Mouse (Mus musculus): Measurements from ENCODE around the gene Nrxn2. TPM values are rescaled to one million over a fixed set of nuclear protein-coding genes. Genes with fewer than 3 reads are reported as not detected.

The Nrxn2 gene
- polyA plus RNA-seq, 1 experiment from 2014 or later: 2.8 TPM

GRCm38 (mm10) chr19:6539592-6539991 is 121.1 kb downstream of the Nrxn2 start:
- WGBS: 84% methylated on average over 4 of the region's 4 CpGs
- ATAC-seq (ENCODE audit: insufficient number of reproducible peaks, insufficient read depth, low FRiP score, low TSS enrichment): no peak
- Histone ChIP-seq H3K27ac (no peak overlapping the region), H3K4me3 (no peak overlapping the region), H3K9me3 (0 out of 2 replicates have a peak, but pooled peaks cover under 1% of the 10 kb centered on the region), H3K4me2 (replicated peaks) (no peak overlapping the region), H3K9ac (no peak overlapping the region), H3K27me3 (peaks cover 4% of the 10 kb centered on the region; the same call in 1 of the 2 replicates), H3K4me1 (no peaks in the 10 kb centered on the region), H3K36me3 (no peaks in the 10 kb centered on the region)

- H3K36me3 ChIP-seq: no peaks in the 10 kb centered on the region
- 79% methylated on average over 6 of the region's 6 CpGs for WGBS
- ATAC-seq (ENCODE audit: insufficient number of reproducible peaks, insufficient read depth, low FRiP score, low TSS enrichment): no peak
- no peaks in the 10 kb centered on the region; the same call in 1 of the 2 replicates for H3K27me3 ChIP-seq
- H3K9me3 ChIP-seq: 0 out of 2 replicates have a peak, but pooled peaks cover 5% of the 10 kb centered on the region
- H3K27ac ChIP-seq: no peak overlapping the region
- H3K9ac ChIP-seq: no peak overlapping the region
- no peak overlapping the region for H3K4me2 ChIP-seq (replicated peaks)
- H3K4me1 ChIP-seq: no peaks in the 10 kb centered on the region
- H3K4me3 ChIP-seq: no peak overlapping the region
Measured at GRCm38 (mm10) chr19:6540191-6540590, 121.7 kb downstream of the Nrxn2 start.

- no peaks in the 10 kb centered on the region; the same call in 1 of the 2 replicates for H3K27me3 ChIP-seq
- H3K4me2 ChIP-seq (replicated peaks): no peak overlapping the region
- no peaks in the 10 kb centered on the region for H3K4me1 ChIP-seq
- H3K4me3 ChIP-seq: no peak overlapping the region
- 86% methylated on average over 7 of the region's 7 CpGs for WGBS
- H3K9me3 ChIP-seq: 0 out of 2 replicates have a peak, but pooled peaks cover 5% of the 10 kb centered on the region
- no peak overlapping the region for H3K9ac ChIP-seq
- ATAC-seq (ENCODE audit: insufficient number of reproducible peaks, insufficient read depth, low FRiP score, low TSS enrichment): no peak
- H3K27ac ChIP-seq: no peak overlapping the region
- no peaks in the 10 kb centered on the region for H3K36me3 ChIP-seq
Measured at GRCm38 (mm10) chr19:6541521-6541920, 123.0 kb downstream of the Nrxn2 start.

GRCm38 (mm10) chr19:6542367-6543034 is 124.0 kb downstream of the Nrxn2 start, which contains the start of gene Slc22a12:
Gene Slc22a12 (minus strand): TSS chr19:6543032.
- H3K4me2 ChIP-seq (replicated peaks): no peak within 1 kb of the TSS
- H3K27me3 ChIP-seq: no peaks in the 10 kb centered on the region
- H3K9me3 ChIP-seq: 0 out of 2 replicates have a peak, but pooled peaks cover 5% of the 10 kb centered on the region
- no peaks in the 10 kb centered on the region for H3K36me3 ChIP-seq
- no peak within 1 kb of the TSS for H3K9ac ChIP-seq
- H3K27ac ChIP-seq: no peak within 1 kb of the TSS
- H3K4me1 ChIP-seq: no peaks in the 10 kb centered on the region
- no peak within 1 kb of the TSS for H3K4me3 ChIP-seq
- no peak for ATAC-seq (ENCODE audit: insufficient number of reproducible peaks, insufficient read depth, low FRiP score, low TSS enrichment)
- WGBS: 88% methylated on average over 16 of the region's 16 CpGs

- H3K27me3 ChIP-seq: no peaks in the 10 kb centered on the region
- H3K27ac ChIP-seq: no peak overlapping the region
- WGBS: 90% methylated on average over 6 of the region's 6 CpGs
- 0 out of 2 replicates have a peak, but pooled peaks cover 5% of the 10 kb centered on the region for H3K9me3 ChIP-seq
- H3K4me3 ChIP-seq: no peak overlapping the region
- H3K36me3 ChIP-seq: no peaks in the 10 kb centered on the region
- no peak overlapping the region for H3K9ac ChIP-seq
- no peaks in the 10 kb centered on the region for H3K4me1 ChIP-seq
- no peak overlapping the region for H3K4me2 ChIP-seq (replicated peaks)
- no peak for ATAC-seq (ENCODE audit: insufficient number of reproducible peaks, insufficient read depth, low FRiP score, low TSS enrichment)
Measured at GRCm38 (mm10) chr19:6543035-6543383, 124.5 kb downstream of the Nrxn2 start.

GRCm38 (mm10) chr19:6543518-6543917 is 125.0 kb downstream of the Nrxn2 start:
- H3K27ac ChIP-seq: no peak overlapping the region
- no peak overlapping the region for H3K4me3 ChIP-seq
- no peaks in the 10 kb centered on the region for H3K4me1 ChIP-seq
- no peak overlapping the region for H3K9ac ChIP-seq
- no peaks in the 10 kb centered on the region for H3K27me3 ChIP-seq
- no peak overlapping the region for H3K4me2 ChIP-seq (replicated peaks)
- H3K36me3 ChIP-seq: no peaks in the 10 kb centered on the region
- WGBS: 40% methylated on average over 7 of the region's 7 CpGs
- 0 out of 2 replicates have a peak, but pooled peaks cover 5% of the 10 kb centered on the region for H3K9me3 ChIP-seq
- ATAC-seq (ENCODE audit: insufficient number of reproducible peaks, insufficient read depth, low FRiP score, low TSS enrichment): no peak

- no peak for ATAC-seq (ENCODE audit: insufficient number of reproducible peaks, insufficient read depth, low FRiP score, low TSS enrichment)
- H3K36me3 ChIP-seq: no peaks in the 10 kb centered on the region
- 80% methylated on average over 13 of the region's 13 CpGs for WGBS
- no peak overlapping the region for H3K27ac ChIP-seq
- 0 out of 2 replicates have a peak, but pooled peaks cover 5% of the 10 kb centered on the region for H3K9me3 ChIP-seq
- no peaks in the 10 kb centered on the region for H3K27me3 ChIP-seq
- H3K4me2 ChIP-seq (replicated peaks): no peak overlapping the region
- H3K4me3 ChIP-seq: no peak overlapping the region
- H3K4me1 ChIP-seq: no peaks in the 10 kb centered on the region
- no peak overlapping the region for H3K9ac ChIP-seq
Measured at GRCm38 (mm10) chr19:6544712-6545111, 126.2 kb downstream of the Nrxn2 start.

- no peaks in the 10 kb centered on the region for H3K4me1 ChIP-seq
- no peak overlapping the region for H3K4me3 ChIP-seq
- H3K4me2 ChIP-seq (replicated peaks): no peak overlapping the region
- no peak for ATAC-seq (ENCODE audit: insufficient number of reproducible peaks, insufficient read depth, low FRiP score, low TSS enrichment)
- H3K27ac ChIP-seq: no peak overlapping the region
- H3K9me3 ChIP-seq: 0 out of 2 replicates have a peak, but pooled peaks cover 5% of the 10 kb centered on the region
- 93% methylated on average over 5 of the region's 5 CpGs for WGBS
- H3K27me3 ChIP-seq: no peaks in the 10 kb centered on the region
- no peak overlapping the region for H3K9ac ChIP-seq
- no peaks in the 10 kb centered on the region for H3K36me3 ChIP-seq
Measured at GRCm38 (mm10) chr19:6545481-6545880, 127.0 kb downstream of the Nrxn2 start.

- H3K9ac ChIP-seq: no peak overlapping the region
- H3K9me3 ChIP-seq: 0 out of 2 replicates have a peak, but pooled peaks cover 5% of the 10 kb centered on the region
Measured at GRCm38 (mm10) chr19:6546096-6546495, 127.6 kb downstream of the Nrxn2 start.

GRCm38 (mm10) chr19:6547801-6548200 is 129.3 kb downstream of the Nrxn2 start:
- WGBS: 81% methylated on average over 5 of the region's 5 CpGs
- Histone ChIP-seq H3K4me3 (no peak overlapping the region), H3K4me2 (replicated peaks) (no peak overlapping the region), H3K9me3 (0 out of 2 replicates have a peak, but pooled peaks cover 5% of the 10 kb centered on the region), H3K4me1 (no peaks in the 10 kb centered on the region), H3K27ac (no peak overlapping the region), H3K27me3 (no peaks in the 10 kb centered on the region), H3K36me3 (no peaks in the 10 kb centered on the region), H3K9ac (no peak overlapping the region)
- no peak for ATAC-seq (ENCODE audit: insufficient number of reproducible peaks, insufficient read depth, low FRiP score, low TSS enrichment)

More at GRCm38 (mm10) chr19:6546096-6546495, 127.6 kb downstream of the Nrxn2 start:
- Histone ChIP-seq H3K4me3 (no peak overlapping the region), H3K36me3 (no peaks in the 10 kb centered on the region), H3K27me3 (no peaks in the 10 kb centered on the region), H3K4me2 (replicated peaks) (no peak overlapping the region), H3K27ac (no peak overlapping the region), H3K4me1 (no peaks in the 10 kb centered on the region)
- WGBS: 70% methylated on average over 1 of the region's 1 CpGs
- ATAC-seq (ENCODE audit: insufficient number of reproducible peaks, insufficient read depth, low FRiP score, low TSS enrichment): no peak

- Histone ChIP-seq H3K9ac (no peak overlapping the region), H3K27me3 (no peaks in the 10 kb centered on the region), H3K36me3 (no peaks in the 10 kb centered on the region), H3K4me1 (0 out of 2 replicates have a peak, but pooled peaks cover under 1% of the 10 kb centered on the region), H3K9me3 (0 out of 2 replicates have a peak, but pooled peaks cover 5% of the 10 kb centered on the region), H3K27ac (no peak overlapping the region), H3K4me2 (replicated peaks) (no peak overlapping the region), H3K4me3 (no peak overlapping the region)
- 74% methylated on average over 16 of the region's 16 CpGs for WGBS
- ATAC-seq (ENCODE audit: insufficient number of reproducible peaks, insufficient read depth, low FRiP score, low TSS enrichment): no peak
Measured at GRCm38 (mm10) chr19:6548431-6549410, 130.2 kb downstream of the Nrxn2 start.
